In genomic region chr1:105904737-105905136, GRCm38 (mm10) we compare ENCODE assay signal across 11 mouse cellular contexts.
A peak's percentile ranks its signal among the peaks of the same experiment; 100 is the strongest.
DNase-seq lines count a peak whose midpoint lies in the region; ATAC-seq and TF ChIP-seq lines count a peak whose summit lies in the region.
"Had no signal": no experiment of that assay in that cellular context is flagged by ENCODE, and none has a peak within 500 bp of the region (broad histone marks: within the 10 kb centered on the region; RNA-seq: fewer than 3 reads in every experiment).

No protein-coding gene starts in this region.

- WGBS in kidney, postnatal 0 days, result 93% methylated on average over 3 of the region's 3 CpGs
- WGBS in thymus, adult 2 months, result 92% methylated on average over 3 of the region's 3 CpGs

- DNase-seq in kidney, postnatal 0 days (ENCODE audit: low spot score), result no peak
- DNase-seq in kidney, adult 18-20 months, result no peak
- peak; percentile 31 for DNase-seq in thymus, postnatal 4 days
- DNase-seq in thymus, adult 2 months, result no peak
- no peak for DNase-seq in right cerebral cortex, postnatal 25 days
- no peak for DNase-seq in ovary, postnatal 36 days (ENCODE audit: low spot score)
- DNase-seq: left cerebral cortex, postnatal 4 days; lung, postnatal 36 days had no signal

- H3K9ac ChIP-seq in kidney, postnatal 0 days (ENCODE audit: low read depth, low read length), result no peak overlapping the region
- H3K9ac ChIP-seq: embryonic facial prominence, embryonic 15.5 days had no signal

- H3K27me3 ChIP-seq in kidney, postnatal 0 days (ENCODE audit: insufficient read depth, low read length), result no peaks in the 10 kb centered on the region
- H3K27me3 ChIP-seq in thymus, adult 2 months (ENCODE audit: control insufficient read depth, insufficient read depth, low read length), result no peaks in the 10 kb centered on the region
- H3K27me3 ChIP-seq: embryonic facial prominence, embryonic 15.5 days had no signal

- H3K4me3 ChIP-seq in kidney, postnatal 0 days (replicated peaks; ENCODE audit: low read depth, low read length), result no peak overlapping the region
- no peak overlapping the region for H3K4me3 ChIP-seq in thymus, adult 2 months (ENCODE audit: control insufficient read depth, insufficient read depth, low read length)
- H3K4me3 ChIP-seq in bone marrow macrophage, adult 2 months (ENCODE audit: insufficient read depth, low read length), result no peak overlapping the region
- H3K4me3 ChIP-seq: embryonic facial prominence, embryonic 15.5 days; myocyte had no signal

- no peaks in the 10 kb centered on the region for H3K9me3 ChIP-seq in kidney, postnatal 0 days (replicated peaks; ENCODE audit: low read length)
- H3K9me3 ChIP-seq: embryonic facial prominence, embryonic 15.5 days had no signal

- no peak for TF ChIP-seq POLR2A in thymus, adult 2 months (IDR thresholded peaks at IDR 0.05; ENCODE audit: control insufficient read depth, extremely low read depth, insufficient read depth, low read length, poor library complexity)
- TF ChIP-seq POLR2A in bone marrow macrophage, adult 2 months (IDR thresholded peaks at IDR 0.05; ENCODE audit: borderline replicate concordance, low read depth, low read length), result no peak

- no peak overlapping the region for H3K27ac ChIP-seq in kidney, postnatal 0 days
- no peak overlapping the region for H3K27ac ChIP-seq in thymus, adult 2 months (ENCODE audit: control insufficient read depth, insufficient read depth, low read length)
- no peak overlapping the region for H3K27ac ChIP-seq in bone marrow macrophage, adult 2 months (ENCODE audit: insufficient read depth, low read depth, low read length)
- H3K27ac ChIP-seq: embryonic facial prominence, embryonic 15.5 days had no signal

- H3K36me3 ChIP-seq in kidney, postnatal 0 days (ENCODE audit: insufficient read depth, low read length), result no peaks in the 10 kb centered on the region
- H3K36me3 ChIP-seq in thymus, adult 2 months (ENCODE audit: control insufficient read depth, insufficient read depth, low read length), result no peaks in the 10 kb centered on the region
- H3K36me3 ChIP-seq: embryonic facial prominence, embryonic 15.5 days had no signal

- ATAC-seq in kidney, postnatal 0 days (replicated peaks; ENCODE audit: low FRiP score, low read depth), result no peak

- H3K4me1 ChIP-seq in kidney, postnatal 0 days (replicated peaks; ENCODE audit: insufficient read depth, low read length), result 0 out of 2 replicates have a peak, but pooled peaks cover 4% of the 10 kb centered on the region
- H3K4me1 ChIP-seq in thymus, adult 2 months (replicated peaks; ENCODE audit: control insufficient read depth, insufficient read depth, low read length), result 0 out of 2 replicates have a peak, but pooled peaks cover 2% of the 10 kb centered on the region
- peaks cover 8% of the 10 kb centered on the region for H3K4me1 ChIP-seq in bone marrow macrophage, adult 2 months (ENCODE audit: control insufficient read depth, insufficient read depth, low read length)

- no peak overlapping the region for H3K4me2 ChIP-seq in kidney, postnatal 0 days (ENCODE audit: low read length)
- H3K4me2 ChIP-seq: embryonic facial prominence, embryonic 15.5 days had no signal

- peak; percentile 54 for TF ChIP-seq CTCF in kidney, postnatal 0 days (IDR thresholded peaks at IDR 0.05; ENCODE audit: low read depth)
- no peak for TF ChIP-seq CTCF in thymus, adult 2 months (IDR thresholded peaks at IDR 0.05; ENCODE audit: borderline replicate concordance, control insufficient read depth, extremely low read depth, insufficient read depth, low read length, poor library complexity)
- TF ChIP-seq CTCF in bone marrow macrophage, adult 2 months (IDR thresholded peaks at IDR 0.05; ENCODE audit: low read depth, low read length), result peak; percentile 40; the same call in 1 of the 2 replicates
